Mouse (Mus musculus) kidney, adult 2 months (tissue): ENCODE measurements at regions not wholly inside any gene's neighbourhood (a gene's known extent, or its start where the extent isn't known, plus 50 kb on each side); places are given as distances from the start of the nearest gene placed in this dataset.
A peak's percentile ranks its signal among the peaks of the same experiment; 100 is the strongest.

Source experiments
- DNase-seq: peaks from one replicate; pipeline ENCODE4 v3.0.0; 2021
- H3K27ac ChIP-seq: fragments of 200-500 bp; 2 replicates; pipeline ENCODE4 v1.5.1; 2012; ENCODE audit warnings: low read depth, low read length, control low read depth, inconsistent platforms; ENCODE audit not compliant: insufficient read depth
- H3K27me3 ChIP-seq: fragments of 200-500 bp; replicated peaks from 2 replicates; pipeline ENCODE4 v1.6.1; 2012; ENCODE audit warnings: mild to moderate bottlenecking, moderate library complexity, low read length, inconsistent platforms; ENCODE audit not compliant: control insufficient read depth, insufficient read depth
- H3K36me3 ChIP-seq: fragments of 200-500 bp; 2 replicates; pipeline ENCODE4 v1.6.1; 2012; ENCODE audit warnings: mild to moderate bottlenecking, moderate library complexity, low read length, inconsistent platforms; ENCODE audit not compliant: control insufficient read depth, insufficient read depth
- H3K4me1 ChIP-seq: fragments of 200-500 bp; 2 replicates; pipeline ENCODE4 v1.6.1; 2011; ENCODE audit warnings: low read length; ENCODE audit not compliant: control insufficient read depth, insufficient read depth
- H3K4me3 ChIP-seq: fragments of 200-500 bp; 2 replicates; pipeline ENCODE4 v1.5.1; 2011; ENCODE audit warnings: mild to moderate bottlenecking, low read depth, low read length, control low read depth; ENCODE audit not compliant: insufficient read depth
- CTCF ChIP-seq: fragments of 200-500 bp; conservative IDR thresholded peaks from 2 replicates; pipeline ENCODE4 v1.5.1; 2011; ENCODE audit warnings: low read depth, mild to moderate bottlenecking, control low read depth, low read length, moderate library complexity, mixed read lengths; ENCODE audit not compliant: insufficient read depth, insufficient read length
- POLR2A ChIP-seq: fragments of 200-500 bp; IDR thresholded peaks from one replicate; pipeline ENCODE4 v1.6.1; 2011; ENCODE audit warnings: low read depth, low read length, control low read depth
- WGBS: fragments of 180-500 bp; shearing (Covaris S2); methylation state at CpG from one replicate; pipeline ENCODE4 v1.1.7; 2018; 5-methylcytosine and 5-hydroxymethylcytosine counted together

DNA sequence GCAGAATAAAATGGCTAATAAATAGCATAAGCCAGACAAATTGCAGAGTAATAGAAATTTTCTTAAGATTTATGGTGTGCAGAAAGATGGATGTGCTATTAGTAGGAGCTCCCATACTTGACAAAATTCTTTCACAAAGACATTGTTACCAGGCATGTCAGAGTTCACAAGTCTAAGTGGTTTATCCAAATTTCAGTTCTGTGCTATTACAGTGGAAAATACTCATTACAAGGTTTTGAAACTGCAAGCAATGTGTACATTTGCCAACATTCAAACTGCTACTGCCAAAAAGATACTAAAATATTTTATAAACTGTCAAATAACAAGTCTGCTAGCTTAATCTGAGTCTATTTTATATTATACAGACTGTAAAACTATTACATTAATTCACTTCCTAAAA lies 1550.2 kb upstream of the Acvr2a start:
- no peak for DNase-seq
- TF ChIP-seq CTCF, result no peak
- TF ChIP-seq POLR2A, result no peak
- Histone ChIP-seq H3K4me1 (no peaks in the 10 kb centered on the region), H3K27me3 (no peaks in the 10 kb centered on the region), H3K27ac (no peak overlapping the region), H3K36me3 (no peaks in the 10 kb centered on the region), H3K4me3 (no peak overlapping the region)

- no peaks in the 10 kb centered on the region for H3K4me1 ChIP-seq
- no peaks in the 10 kb centered on the region for H3K36me3 ChIP-seq
- TF ChIP-seq POLR2A (no peak), CTCF (no peak)
- 78% methylated on average over 2 of the region's 2 CpGs for WGBS
- no peaks in the 10 kb centered on the region for H3K27me3 ChIP-seq
- H3K4me3 ChIP-seq, result no peak overlapping the region
- no peak for DNase-seq
- H3K27ac ChIP-seq, result no peak overlapping the region
Observed at GRCm38 (mm10) chr2:47265901-47266300, 1548.0 kb upstream of the Acvr2a start.

- no peaks in the 10 kb centered on the region for H3K4me1 ChIP-seq
- H3K4me3 ChIP-seq, result no peak overlapping the region
- TF ChIP-seq POLR2A (no peak), CTCF (no peak)
- H3K27me3 ChIP-seq, result no peaks in the 10 kb centered on the region
- WGBS, result 20% methylated on average over 3 of the region's 3 CpGs
- H3K27ac ChIP-seq, result no peak overlapping the region
- DNase-seq, result peak; percentile 4
- no peaks in the 10 kb centered on the region for H3K36me3 ChIP-seq
Observed at GRCm38 (mm10) chr2:47295546-47295945, 1518.4 kb upstream of the Acvr2a start.

GRCm38 (mm10) chr2:47302056-47302455 lies 1511.9 kb upstream of the Acvr2a start:
- no peak overlapping the region for H3K27ac ChIP-seq
- no peak for DNase-seq
- no peak for TF ChIP-seq CTCF
- no peak for TF ChIP-seq POLR2A
- WGBS, result 80% methylated on average over 6 of the region's 6 CpGs
- H3K4me1 ChIP-seq, result no peaks in the 10 kb centered on the region
- no peaks in the 10 kb centered on the region for H3K27me3 ChIP-seq
- no peaks in the 10 kb centered on the region for H3K36me3 ChIP-seq
- H3K4me3 ChIP-seq, result no peak overlapping the region

DNA sequence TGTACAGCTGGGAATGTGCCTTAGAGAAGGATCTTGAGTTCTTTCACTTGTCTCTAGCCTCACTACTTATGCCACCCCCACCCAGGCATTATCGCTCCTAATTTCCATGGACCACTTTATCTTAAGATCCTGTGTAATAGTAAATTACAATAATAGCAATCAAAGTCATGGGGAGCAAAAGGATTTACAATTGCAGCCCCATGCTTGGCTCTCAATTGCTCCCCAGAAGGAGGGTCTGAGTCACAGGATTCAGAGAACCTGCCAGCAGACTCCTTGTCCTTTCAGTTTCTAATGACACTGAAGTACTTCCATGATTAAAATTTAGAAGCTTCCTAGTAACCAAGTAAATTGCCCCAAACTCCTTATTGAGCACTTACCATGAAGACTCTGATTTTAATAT lies 1483.3 kb upstream of the Acvr2a start:
- 68% methylated on average over 1 of the region's 1 CpGs for WGBS

GRCm38 (mm10) chr2:47334406-47335113 lies 1479.3 kb upstream of the Acvr2a start:
- no peak for DNase-seq
- Histone ChIP-seq H3K36me3 (no peaks in the 10 kb centered on the region), H3K27ac (no peak overlapping the region), H3K27me3 (no peaks in the 10 kb centered on the region), H3K4me3 (no peak overlapping the region), H3K4me1 (no peaks in the 10 kb centered on the region)
- 23% methylated on average over 8 of the region's 8 CpGs for WGBS
- TF ChIP-seq POLR2A (no peak), CTCF (no peak)

More for the DNA sequence above, 1483.3 kb upstream of the Acvr2a start:
- no peak for DNase-seq
- H3K36me3 ChIP-seq, result no peaks in the 10 kb centered on the region
- H3K27me3 ChIP-seq, result no peaks in the 10 kb centered on the region
- no peaks in the 10 kb centered on the region for H3K4me1 ChIP-seq
- TF ChIP-seq POLR2A (no peak), CTCF (no peak)
- no peak overlapping the region for H3K4me3 ChIP-seq
- no peak overlapping the region for H3K27ac ChIP-seq

GRCm38 (mm10) chr2:47363476-47363875 lies 1450.4 kb upstream of the Acvr2a start:
- no peaks in the 10 kb centered on the region for H3K4me1 ChIP-seq
- no peak for TF ChIP-seq CTCF
- TF ChIP-seq POLR2A, result no peak
- H3K4me3 ChIP-seq, result no peak overlapping the region
- H3K27me3 ChIP-seq, result no peaks in the 10 kb centered on the region
- H3K27ac ChIP-seq, result no peak overlapping the region
- H3K36me3 ChIP-seq, result no peaks in the 10 kb centered on the region
- WGBS, result 88% methylated on average over 1 of the region's 1 CpGs
- DNase-seq, result no peak

GRCm38 (mm10) chr2:47368296-47368695 lies 1445.6 kb upstream of the Acvr2a start:
- Histone ChIP-seq H3K36me3 (no peaks in the 10 kb centered on the region), H3K4me3 (no peak overlapping the region), H3K27me3 (no peaks in the 10 kb centered on the region), H3K4me1 (no peaks in the 10 kb centered on the region), H3K27ac (no peak overlapping the region)
- TF ChIP-seq POLR2A (no peak), CTCF (no peak)
- no peak for DNase-seq
